Comparison of ENCODE assay signal across 29 mouse cellular contexts in genomic region chr9:40317735-40318134, GRCm38 (mm10). TPM values are rescaled to one million over a fixed set of nuclear protein-coding genes. Genes with fewer than 3 reads are reported as not detected.
A peak's percentile ranks its signal among the peaks of the same experiment; 100 is the strongest.
DNase-seq lines count a peak whose midpoint lies in the region; ATAC-seq and TF ChIP-seq lines count a peak whose summit lies in the region.
"Had no signal": no experiment of that assay in that cellular context is flagged by ENCODE, and none has a peak within 500 bp of the region (broad histone marks: within the 10 kb centered on the region; RNA-seq: fewer than 3 reads in every experiment).

No protein-coding gene starts in this region.

- H3K4me1 ChIP-seq in hindbrain, embryonic 11.5 days (replicated peaks; ENCODE audit: control insufficient read depth, insufficient read depth, low read length) = no peaks in the 10 kb centered on the region
- H3K4me1 ChIP-seq: forebrain, embryonic 15.5 days had no signal

- H3K4me2 ChIP-seq in hindbrain, embryonic 11.5 days (replicated peaks; ENCODE audit: low read depth, low read length) = no peak overlapping the region
- H3K4me2 ChIP-seq: embryonic facial prominence, embryonic 15.5 days; forebrain, embryonic 15.5 days; heart, embryonic 15.5 days; hindbrain, embryonic 14.5 days; liver, embryonic 11.5 days; neural tube, embryonic 15.5 days; stomach, embryonic 15.5 days had no signal

- H3K4me3 ChIP-seq in layer of hippocampus, adult 2 months = no peak overlapping the region
- no peak overlapping the region for H3K4me3 ChIP-seq in hindbrain, embryonic 11.5 days (ENCODE audit: low read depth, low read length)
- H3K4me3 ChIP-seq: embryonic facial prominence, embryonic 15.5 days; forebrain, embryonic 15.5 days; heart, embryonic 15.5 days; neural tube, embryonic 15.5 days; stomach, embryonic 15.5 days had no signal

- no peaks in the 10 kb centered on the region for H3K27me3 ChIP-seq in hindbrain, embryonic 11.5 days (ENCODE audit: control insufficient read depth, insufficient read depth, low read length)
- H3K27me3 ChIP-seq: CH12.LX; embryonic facial prominence, embryonic 15.5 days; forebrain, embryonic 15.5 days; heart, embryonic 15.5 days; neural tube, embryonic 15.5 days; stomach, embryonic 15.5 days had no signal

- WGBS in hindbrain, embryonic 11.5 days = 93% methylated on average over 4 of the region's 4 CpGs

- peak overlapping the region; percentile 57; the same call in 1 of the 2 replicates for H3K27ac ChIP-seq in layer of hippocampus, adult 2 months
- H3K27ac ChIP-seq in hindbrain, embryonic 11.5 days (ENCODE audit: low read depth, low read length) = no peak overlapping the region
- H3K27ac ChIP-seq: embryonic facial prominence, embryonic 15.5 days; forebrain, embryonic 15.5 days; heart, embryonic 15.5 days; hindbrain, embryonic 14.5 days; neural tube, embryonic 15.5 days; stomach, embryonic 15.5 days had no signal

- H3K9ac ChIP-seq in hindbrain, embryonic 11.5 days (ENCODE audit: low read depth, low read length) = no peak overlapping the region
- H3K9ac ChIP-seq: embryonic facial prominence, embryonic 15.5 days; forebrain, embryonic 15.5 days; heart, embryonic 15.5 days; hindbrain, embryonic 14.5 days; liver, postnatal 0 days; neural tube, embryonic 15.5 days; stomach, embryonic 15.5 days had no signal

- TF ChIP-seq CTCF in layer of hippocampus, adult 2 months (conservative IDR thresholded peaks at IDR 0.05) = no peak

- no peaks in the 10 kb centered on the region for H3K36me3 ChIP-seq in hindbrain, embryonic 11.5 days (ENCODE audit: control insufficient read depth, insufficient read depth, low read length)
- H3K36me3 ChIP-seq: G1E; stomach, embryonic 15.5 days had no signal

- H3K9me3 ChIP-seq in hindbrain, embryonic 11.5 days (ENCODE audit: control insufficient read depth, low read length) = no peaks in the 10 kb centered on the region
- H3K9me3 ChIP-seq: embryonic facial prominence, embryonic 15.5 days; forebrain, embryonic 15.5 days; heart, embryonic 15.5 days; neural tube, embryonic 15.5 days; stomach, embryonic 15.5 days had no signal

- peak; percentile 65 for ATAC-seq in frontal cortex, adult (ENCODE audit: low TSS enrichment)
- ATAC-seq in hindbrain, embryonic 11.5 days (ENCODE audit: low FRiP score) = no peak
- ATAC-seq: forebrain, embryonic 15.5 days; inflammation-experienced regulatory T-cells, adult 6 months; liver, postnatal 0 days had no signal

- DNase-seq in frontal cortex, postnatal 10 days (ENCODE audit: low spot score in 2 of 2) = no peak
- no peak for DNase-seq in layer of hippocampus, adult 2 months (ENCODE audit: low spot score in 2 of 2)
- no peak for DNase-seq in layer of hippocampus, adult 8-10 months (ENCODE audit: low spot score in 2 of 2)
- peak; percentile 23 for DNase-seq in 3T3-L1 (ENCODE audit: low read depth, low spot score)
- peak; percentile 74 for DNase-seq in brain, adult 2 months (ENCODE audit: low read depth, low spot score)
- DNase-seq in hindbrain, embryonic 11.5 days (ENCODE audit: low spot score) = no peak
- no peak for DNase-seq in lung, postnatal 10 days
- DNase-seq: B cell, adult 2 months; cerebellum, adult 18-20 months; kidney, adult 18-20 months; kidney, postnatal 4 days; liver, postnatal 0 days; midbrain, embryonic 14.5 days; right cerebral cortex, adult 18-20 months; right cerebral cortex, postnatal 4 days; thymus, adult 18-20 months; thymus, postnatal 36 days had no signal

RNA-seq across cellular contexts. Expression of gene Scn3b, which starts 48.7 kb away (rescaled TPM):
- 100 to 1,000 TPM; 254 to 266 TPM for total RNA-seq in layer of hippocampus, adult 2 months (2021)
- 100 to 1,000 TPM; 166 to 246 (median 209) TPM for total RNA-seq in layer of hippocampus, adult 8-10 months (2022)
- 22.5 and 23.5 TPM in 2 replicates for polyA plus RNA-seq in hindbrain, embryonic 11.5 days (2014; fragmentation: Nextera tagmentation; extraction: Ambion mirVana)
- total RNA-seq: megakaryocyte progenitor cell, adult 5-6 weeks had no signal
- polyA plus RNA-seq: G1E; inflammation-experienced regulatory T-cells, adult 6 months had no signal

Comparison
In these comparisons a context has a peak if more than half of its experiments do, and no peak if none do; other contexts are left out.
1. DNase-seq: peak in 3T3-L1 (single experiment) and brain, adult 2 months (single experiment); none in frontal cortex, postnatal 10 days (0 of 2), layer of hippocampus, adult 2 months (0 of 2), layer of hippocampus, adult 8-10 months (0 of 2), hindbrain, embryonic 11.5 days (single experiment) and lung, postnatal 10 days (single experiment).